Mouse (Mus musculus) heart, adult 18-20 months (tissue): ENCODE measurements at regions not wholly inside any gene's neighbourhood (a gene's known extent, or its start where the extent isn't known, plus 50 kb on each side); places are given as distances from the start of the nearest gene placed in this dataset.

ENCODE experiments used
- DNase-seq, 2 experiments: peaks; one replicate each; pipeline ENCODE4 v3.0.0; 2021 to 2022; ENCODE audit warnings: mixed read lengths in 1 of 2

- no peak for DNase-seq
Observed at GRCm38 (mm10) chr13:116619105-116619504, 309.6 kb upstream of the Isl1 start.

DNA sequence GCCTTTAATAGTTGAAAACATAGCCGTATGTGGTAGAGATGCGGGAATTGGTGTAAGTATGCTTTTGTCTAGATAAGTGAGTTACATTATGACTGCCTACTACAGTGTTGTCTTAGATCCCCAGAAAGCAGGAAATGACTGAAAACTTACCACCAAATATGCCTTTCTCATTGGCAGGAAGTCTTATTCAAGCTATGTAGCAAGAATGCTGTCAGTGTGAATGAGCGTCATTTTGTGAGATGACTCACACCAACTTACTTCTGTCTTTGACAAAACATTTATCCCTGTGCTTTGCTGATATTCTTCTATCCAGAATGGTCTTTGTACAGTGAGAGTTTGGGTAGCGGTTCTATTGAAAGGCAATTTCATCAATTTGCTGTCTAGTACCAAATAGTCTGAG, 286.9 kb upstream of the Isl1 start:
- no peak for DNase-seq

GRCm38 (mm10) chr13:116595512-116595911, 286.0 kb upstream of the Isl1 start:
- no peak for DNase-seq

DNA sequence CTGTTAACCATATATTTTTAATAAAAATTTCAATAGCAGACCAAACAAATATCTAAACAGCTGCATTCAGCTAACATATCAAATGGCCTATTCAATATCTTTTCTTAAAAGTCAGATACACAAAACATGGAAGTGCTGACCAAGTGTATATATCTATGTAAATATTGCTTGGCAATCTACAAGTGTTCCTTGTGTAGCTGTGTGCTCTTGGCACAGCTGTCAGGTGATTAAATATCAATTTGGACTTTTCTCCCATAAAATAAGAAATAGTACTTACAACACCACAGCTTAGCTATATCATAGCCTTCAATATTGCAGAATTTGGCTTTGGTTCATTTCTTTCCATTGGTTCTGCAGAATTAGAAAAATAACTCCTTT, 266.5 kb upstream of the Isl1 start:
- DNase-seq: no peak

- DNase-seq: no peak
Observed at GRCm38 (mm10) chr13:116575274-116575957, 265.9 kb upstream of the Isl1 start.

DNA sequence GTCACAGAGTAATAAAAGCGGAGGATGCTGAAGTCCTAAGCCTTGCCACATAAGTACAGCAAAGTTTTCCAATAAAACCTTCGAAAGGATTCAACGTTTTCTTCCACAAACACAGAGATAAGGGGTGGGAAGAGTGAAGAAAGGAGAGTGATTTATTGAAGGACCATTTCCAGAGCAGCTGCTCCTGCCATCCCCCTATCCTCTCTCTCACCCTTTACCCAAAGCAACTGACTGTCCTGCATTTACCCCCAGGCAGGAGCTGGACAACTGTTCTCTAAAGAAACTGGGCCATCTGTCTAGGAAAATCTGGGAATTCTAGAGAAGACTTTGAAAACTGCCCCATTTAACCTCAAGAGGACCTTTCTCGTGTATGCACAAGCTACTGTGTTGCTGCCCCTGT, 245.6 kb upstream of the Isl1 start:
- no peak for DNase-seq

DNA sequence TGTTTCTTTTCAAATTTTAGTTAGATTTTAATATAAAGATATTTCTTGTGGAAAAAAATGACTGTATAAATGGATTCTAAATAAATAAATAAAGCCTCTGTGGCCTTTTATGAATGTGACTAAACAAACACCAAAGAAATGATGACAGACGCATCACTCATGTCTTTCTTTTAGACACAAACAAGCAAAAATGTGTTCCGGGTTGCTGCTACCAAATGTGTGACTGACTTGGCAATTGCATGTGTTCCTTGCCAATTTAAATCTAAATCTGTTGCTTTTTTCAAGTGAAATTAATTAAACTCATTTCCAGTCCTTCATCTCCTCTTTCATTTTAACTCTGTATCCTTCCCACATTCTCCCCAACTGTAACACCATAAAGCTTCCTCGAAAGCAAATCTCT, 225.7 kb upstream of the Isl1 start:
- DNase-seq: no peak

- no peak for DNase-seq
Observed at GRCm38 (mm10) chr13:116533163-116533562, 223.7 kb upstream of the Isl1 start.

GRCm38 (mm10) chr13:116528289-116528688, 218.8 kb upstream of the Isl1 start:
- DNase-seq: no peak

DNA sequence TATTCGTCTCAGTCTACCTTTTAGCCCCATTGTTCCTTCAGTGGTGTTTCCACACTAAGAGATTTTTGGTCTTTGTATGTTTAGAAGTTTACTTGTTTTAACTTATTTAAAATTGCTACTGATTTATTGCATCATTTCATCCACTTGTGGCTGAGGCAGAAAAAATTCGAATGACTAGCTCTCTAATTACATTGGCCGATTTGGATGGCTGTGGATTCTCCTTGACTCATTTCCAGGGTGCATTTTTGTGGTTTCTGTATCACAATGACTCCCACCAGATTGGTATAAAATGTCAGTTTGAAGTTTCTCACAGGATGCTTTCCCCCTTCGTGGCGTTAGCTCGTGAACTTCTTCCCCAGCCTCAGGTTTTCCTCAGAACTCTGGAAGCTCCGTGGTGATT, 217.5 kb upstream of the Isl1 start:
- no peak for DNase-seq

- DNase-seq: no peak
Observed at GRCm38 (mm10) chr13:116523713-116524303, 214.3 kb upstream of the Isl1 start.

- no peak for DNase-seq
Observed at GRCm38 (mm10) chr13:116514640-116515311, 205.3 kb upstream of the Isl1 start.

GRCm38 (mm10) chr13:116514256-116514639, 204.8 kb upstream of the Isl1 start:
- DNase-seq: no peak

GRCm38 (mm10) chr13:116512398-116512797, 202.9 kb upstream of the Isl1 start:
- DNase-seq: no peak

GRCm38 (mm10) chr13:116508213-116508811, 198.8 kb upstream of the Isl1 start:
- DNase-seq: no peak

DNA sequence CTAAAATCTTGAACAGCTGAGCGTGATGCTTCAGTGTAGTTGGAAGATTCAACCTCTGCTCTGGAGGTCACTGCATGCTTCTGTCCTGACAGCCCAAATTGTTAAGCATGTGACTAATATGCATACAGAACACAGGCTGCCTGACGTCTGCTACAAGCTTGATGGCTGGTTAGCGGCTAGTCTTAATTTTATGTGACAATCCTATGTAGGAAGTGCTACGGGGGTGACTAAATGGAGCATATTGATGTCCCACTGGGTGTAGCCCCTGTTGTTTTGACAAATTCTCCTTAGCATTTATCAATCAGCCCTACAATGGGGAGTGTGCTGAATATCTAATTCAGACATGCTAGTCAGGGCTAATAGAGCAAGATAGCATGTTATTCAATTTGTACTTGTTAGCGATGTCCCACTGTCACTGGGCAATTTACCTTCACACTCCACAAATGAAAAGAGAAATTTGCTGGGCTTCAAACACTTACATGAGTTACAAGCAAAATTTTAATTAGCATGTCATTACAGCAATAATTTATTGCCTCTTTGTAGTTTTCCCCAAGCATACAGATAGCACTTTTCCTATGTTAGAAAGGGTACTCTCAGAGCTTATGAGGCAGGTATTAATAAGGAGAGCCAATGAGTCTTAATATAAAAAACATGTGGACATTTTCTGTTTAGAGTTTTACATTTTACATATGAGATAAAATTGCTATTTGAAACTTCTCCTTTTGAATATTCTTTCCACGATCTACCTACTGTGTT, 188.3 kb upstream of the Isl1 start:
- no peak for DNase-seq

DNA sequence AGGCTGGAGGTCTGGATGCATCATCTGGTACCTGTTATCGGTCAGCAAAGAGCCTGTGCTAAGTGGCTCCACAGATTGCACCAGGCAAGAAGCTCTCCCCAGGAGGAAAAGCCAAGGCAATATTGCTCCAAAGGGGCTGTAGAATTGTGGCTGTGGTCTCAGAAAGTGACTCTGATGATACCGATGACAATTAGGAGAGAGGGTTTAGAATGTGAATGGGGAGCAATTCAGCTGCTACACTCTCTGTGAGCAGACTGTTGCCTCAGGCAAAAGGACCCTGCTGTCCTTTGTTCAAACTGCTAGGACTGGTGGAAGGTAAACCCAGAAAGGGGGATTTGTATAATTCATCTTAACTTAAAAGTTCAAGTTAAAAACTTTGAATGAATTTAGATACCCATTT, 186.2 kb upstream of the Isl1 start:
- no peak for DNase-seq

DNA sequence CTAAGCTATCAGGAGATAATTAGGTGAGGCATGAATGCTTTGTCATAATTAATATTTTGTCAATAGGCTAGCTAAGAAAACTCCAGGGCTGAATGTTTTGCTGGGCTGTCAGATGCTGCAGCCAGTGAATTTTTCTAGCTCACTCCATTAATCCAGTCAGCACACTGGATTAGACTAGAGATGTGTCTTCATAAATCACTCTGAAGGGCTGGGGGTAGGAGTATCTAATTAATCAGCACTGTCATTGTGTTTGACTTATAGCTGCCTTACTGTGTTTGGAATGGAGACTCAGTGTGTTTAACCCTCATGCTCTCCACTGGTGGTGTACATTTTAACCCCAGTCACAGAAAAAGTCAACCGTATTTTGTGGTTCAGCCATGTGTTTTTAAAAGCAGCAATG, 179.9 kb upstream of the Isl1 start:
- DNase-seq: no peak

GRCm38 (mm10) chr13:116474611-116475010, 165.1 kb upstream of the Isl1 start:
- DNase-seq: no peak

DNA sequence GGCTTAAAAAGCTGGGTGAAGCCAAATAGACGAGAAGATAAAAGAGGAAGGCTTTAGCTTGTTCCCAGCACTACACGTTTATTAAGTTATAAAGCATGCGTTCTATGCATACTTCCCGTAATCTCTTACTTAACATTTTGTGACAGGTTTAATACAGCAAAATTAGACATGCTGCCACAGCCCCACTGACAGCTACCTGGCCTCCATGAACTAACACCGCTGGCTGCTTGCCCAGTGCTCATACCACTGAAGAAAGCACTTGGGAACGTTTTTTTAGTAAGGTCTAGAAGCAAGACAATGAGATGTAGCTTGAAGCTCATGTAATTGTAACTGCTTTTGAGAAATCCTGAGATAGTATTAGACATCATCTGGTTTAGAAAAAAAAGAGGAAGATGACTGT, 152.3 kb upstream of the Isl1 start:
- peak in 1 of 2 experiments; percentile 7 for DNase-seq

- DNase-seq: peak; percentile 5
Observed at GRCm38 (mm10) chr13:116443165-116443955, 133.9 kb upstream of the Isl1 start.

- DNase-seq: no peak
Observed at GRCm38 (mm10) chr13:116417768-116418167, 108.3 kb upstream of the Isl1 start.
